Mouse (Mus musculus) midbrain, postnatal 0 days (tissue): Measurements from ENCODE around the gene Rnasel. TPM values are rescaled to one million over a fixed set of nuclear protein-coding genes. Genes with fewer than 3 reads are reported as not detected.
"Not testable (repeated sequence)": the region's sequence is repeated elsewhere in the genome, so short reads cannot be mapped to it uniquely, and the experiment has no call there.

Experiments used
- ATAC-seq: fragments of 200-750 bp; cut with Nextera tagmentation; 2 replicates; pipeline ENCODE4 v1.8.0; 2017; ENCODE audit warnings: moderate number of reproducible peaks, mild to moderate bottlenecking, moderate TSS enrichment, moderate library complexity; ENCODE audit not compliant: low FRiP score
- DNase-seq: peaks from one replicate; pipeline ENCODE4 v3.0.0-alpha.2; 2015; ENCODE audit warnings: low spot score
- H3K27ac ChIP-seq: fragments of 300-500 bp; sonication (generic); 2 replicates; pipeline ENCODE4 v1.5.1; 2014; ENCODE audit warnings: low read depth, mild to moderate bottlenecking, low read length, mixed read lengths
- H3K27me3 ChIP-seq: fragments of 300-500 bp; sonication (generic); 2 replicates; pipeline ENCODE4 v1.6.1; 2014; ENCODE audit warnings: low read length, control low read depth, mixed read lengths; ENCODE audit not compliant: insufficient read depth
- H3K36me3 ChIP-seq: fragments of 300-500 bp; sonication (generic); 2 replicates; pipeline ENCODE4 v1.6.1; 2014; ENCODE audit warnings: low read length, control low read depth, mixed read lengths; ENCODE audit not compliant: insufficient read depth
- H3K4me1 ChIP-seq: fragments of 300-500 bp; sonication (generic); 2 replicates; pipeline ENCODE4 v1.6.1; 2014; ENCODE audit warnings: mild to moderate bottlenecking, control low read depth, antibody characterized with exemption, low read length, mixed read lengths; ENCODE audit not compliant: insufficient read depth
- H3K4me2 ChIP-seq: fragments of 300-500 bp; sonication (generic); 2 replicates; pipeline ENCODE4 v1.6.1; 2014; ENCODE audit warnings: low read depth, mild to moderate bottlenecking, low read length, mixed read lengths; ENCODE audit not compliant: poor library complexity, severe bottlenecking
- H3K4me3 ChIP-seq: fragments of 300-500 bp; sonication (generic); 2 replicates; pipeline ENCODE4 v1.5.1; 2014; ENCODE audit warnings: low read depth, mild to moderate bottlenecking, low read length, moderate library complexity
- H3K9ac ChIP-seq: fragments of 300-500 bp; sonication (generic); replicated peaks from 2 replicates; pipeline ENCODE4 v1.6.1; 2014; ENCODE audit warnings: mild to moderate bottlenecking, low read length, moderate library complexity, mixed read lengths; ENCODE audit not compliant: poor library complexity, severe bottlenecking
- H3K9me3 ChIP-seq: fragments of 300-500 bp; sonication (generic); 2 replicates; pipeline ENCODE4 v1.6.1; 2016; ENCODE audit warnings: low read length, control low read depth
- CTCF ChIP-seq: IDR thresholded peaks from 2 replicates; pipeline ENCODE4 v1.5.1; 2016; ENCODE audit warnings: antibody characterized with exemption, mild to moderate bottlenecking
- WGBS: fragments of 180-500 bp; shearing (Covaris S2); extraction: QIAGEN DNeasy Blood & Tissue Kit; methylation state at CpG from one replicate; pipeline ENCODE4 v1.1.7; 2014; 5-methylcytosine and 5-hydroxymethylcytosine counted together
- polyA plus RNA-seq: library from polyadenylated mRNA; unstranded; fragments of >200 nt; fragmentation: Nextera tagmentation; extraction: Ambion mirVana; gene quantifications from 2 replicates; pipeline ENCODE4 v1.2.1, GENCODE M21; 2015
- total RNA-seq: library from RNA; depleted of rRNA; stranded (reverse); fragments of >200 nt; gene quantifications from 2 replicates; pipeline ENCODE4 v1.2.3, GENCODE M21; 2014

Rnasel gene
- total and polyA plus RNA-seq, 2 experiments from 2014 or later: 17.4 to 22.1 TPM

GRCm38 (mm10) chr1:153752521-153752920 is 3.3 kb downstream of the Rnasel start:
- peak overlapping the region; percentile 45 for H3K4me2 ChIP-seq
- no peaks in the 10 kb centered on the region for H3K36me3 ChIP-seq
- H3K4me1 ChIP-seq: peaks cover 11% of the 10 kb centered on the region; the same call in 1 of the 2 replicates
- 0 out of 2 replicates have a peak overlapping the region, but pooled peaks have one; percentile 67 for H3K27ac ChIP-seq
- no peak for ATAC-seq
- DNase-seq: no peak
- H3K27me3 ChIP-seq: no peaks in the 10 kb centered on the region
- H3K4me3 ChIP-seq: no peak overlapping the region
- 92% methylated on average over 6 of the region's 6 CpGs for WGBS
- H3K9ac ChIP-seq: no peak overlapping the region
- TF ChIP-seq CTCF: no peak
- no peaks in the 10 kb centered on the region for H3K9me3 ChIP-seq

DNA sequence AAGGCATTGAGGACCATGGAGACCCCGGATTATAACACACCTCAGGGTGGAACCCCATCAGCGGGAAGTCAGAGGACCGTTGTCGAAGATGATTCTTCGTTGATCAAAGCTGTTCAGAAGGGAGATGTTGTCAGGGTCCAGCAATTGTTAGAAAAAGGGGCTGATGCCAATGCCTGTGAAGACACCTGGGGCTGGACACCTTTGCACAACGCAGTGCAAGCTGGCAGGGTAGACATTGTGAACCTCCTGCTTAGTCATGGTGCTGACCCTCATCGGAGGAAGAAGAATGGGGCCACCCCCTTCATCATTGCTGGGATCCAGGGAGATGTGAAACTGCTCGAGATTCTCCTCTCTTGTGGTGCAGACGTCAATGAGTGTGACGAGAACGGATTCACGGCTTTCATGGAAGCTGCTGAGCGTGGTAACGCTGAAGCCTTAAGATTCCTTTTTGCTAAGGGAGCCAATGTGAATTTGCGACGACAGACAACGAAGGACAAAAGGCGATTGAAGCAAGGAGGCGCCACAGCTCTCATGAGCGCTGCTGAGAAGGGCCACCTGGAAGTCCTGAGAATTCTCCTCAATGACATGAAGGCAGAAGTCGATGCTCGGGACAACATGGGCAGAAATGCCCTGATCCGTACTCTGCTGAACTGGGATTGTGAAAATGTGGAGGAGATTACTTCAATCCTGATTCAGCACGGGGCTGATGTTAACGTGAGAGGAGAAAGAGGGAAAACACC is 4.7 kb downstream of the Rnasel start:
- no peak overlapping the region for H3K4me3 ChIP-seq
- H3K9me3 ChIP-seq: no peaks in the 10 kb centered on the region
- no peaks in the 10 kb centered on the region for H3K27me3 ChIP-seq
- 77% methylated on average over 25 of the region's 25 CpGs for WGBS
- no peak for ATAC-seq
- no peak overlapping the region for H3K9ac ChIP-seq
- DNase-seq: no peak
- TF ChIP-seq CTCF: no peak
- H3K27ac ChIP-seq: no peak overlapping the region
- no peaks in the 10 kb centered on the region for H3K36me3 ChIP-seq
- H3K4me1 ChIP-seq: peaks cover 6% of the 10 kb centered on the region; the same call in 1 of the 2 replicates
- H3K4me2 ChIP-seq: no peak overlapping the region

DNA sequence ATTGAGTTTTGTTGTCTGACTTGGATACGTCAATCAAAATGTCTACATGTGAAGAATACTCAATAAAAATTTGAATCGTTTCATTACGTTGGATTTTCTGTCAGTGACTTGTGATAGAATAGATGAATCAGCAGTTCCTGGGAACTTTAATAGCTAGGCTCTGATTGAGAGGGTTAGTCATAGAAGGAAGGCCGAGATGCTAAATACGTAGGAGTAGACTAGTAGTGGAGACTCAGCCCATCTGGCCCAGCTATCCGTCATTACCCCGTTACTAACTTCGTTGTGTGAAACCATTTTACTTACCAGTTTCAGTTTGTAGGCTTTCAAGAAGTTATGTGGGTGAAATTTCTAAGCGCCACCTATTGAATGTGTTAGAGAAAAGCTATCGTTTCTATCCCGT is 14.9 kb downstream of the Rnasel start:
- H3K9me3 ChIP-seq: no peaks in the 10 kb centered on the region

GRCm38 (mm10) chr1:153766298-153766697 is 17.1 kb downstream of the Rnasel start:
- WGBS: 47% methylated on average over 8 of the region's 8 CpGs
- no peaks in the 10 kb centered on the region; the same call in 1 of the 2 replicates for H3K36me3 ChIP-seq
- no peaks in the 10 kb centered on the region for H3K4me1 ChIP-seq
- ATAC-seq (no peak), DNase-seq (no peak)
- no peak for TF ChIP-seq CTCF
- H3K27me3 ChIP-seq: no peaks in the 10 kb centered on the region
- H3K27ac ChIP-seq: no peak overlapping the region
- no peak overlapping the region for H3K9ac ChIP-seq
- no peaks in the 10 kb centered on the region for H3K9me3 ChIP-seq
- no peak overlapping the region for H3K4me2 ChIP-seq
- no peak overlapping the region for H3K4me3 ChIP-seq

More for the DNA sequence above, 14.9 kb downstream of the Rnasel start:
- ATAC-seq: no peak
- no peak for DNase-seq
- H3K27ac ChIP-seq: no peak overlapping the region
- no peaks in the 10 kb centered on the region; the same call in 1 of the 2 replicates for H3K36me3 ChIP-seq
- no peaks in the 10 kb centered on the region for H3K4me1 ChIP-seq
- no peak for TF ChIP-seq CTCF
- 89% methylated on average over 11 of the region's 11 CpGs for WGBS
- no peak overlapping the region for H3K4me3 ChIP-seq
- no peak overlapping the region for H3K9ac ChIP-seq
- H3K4me2 ChIP-seq: no peak overlapping the region
- H3K27me3 ChIP-seq: no peaks in the 10 kb centered on the region

- TF ChIP-seq CTCF: no peak
- ATAC-seq (no peak), DNase-seq (no peak)
- no peak overlapping the region for H3K4me3 ChIP-seq
- H3K4me2 ChIP-seq: no peak overlapping the region
- H3K9me3 ChIP-seq: no peaks in the 10 kb centered on the region
- no peaks in the 10 kb centered on the region; the same call in 1 of the 2 replicates for H3K36me3 ChIP-seq
- no peaks in the 10 kb centered on the region for H3K4me1 ChIP-seq
- H3K9ac ChIP-seq: no peak overlapping the region
- 85% methylated on average over 1 of the region's 1 CpGs for WGBS
- H3K27ac ChIP-seq: no peak overlapping the region
- no peaks in the 10 kb centered on the region for H3K27me3 ChIP-seq
These were observed 18.1 kb downstream of the Rnasel start for GRCm38 (mm10) chr1:153767281-153767680.

- H3K9ac ChIP-seq: no peak overlapping the region
- no peak overlapping the region for H3K4me2 ChIP-seq
- no peaks in the 10 kb centered on the region for H3K9me3 ChIP-seq
- H3K36me3 ChIP-seq: no peaks in the 10 kb centered on the region
- TF ChIP-seq CTCF: no peak
- DNase-seq (no peak), ATAC-seq (no peak)
- H3K4me1 ChIP-seq: no peaks in the 10 kb centered on the region
- no peak overlapping the region for H3K27ac ChIP-seq
- no peaks in the 10 kb centered on the region for H3K27me3 ChIP-seq
- H3K4me3 ChIP-seq: no peak overlapping the region
- 86% methylated on average over 5 of the region's 5 CpGs for WGBS
These were observed 19.2 kb downstream of the Rnasel start for GRCm38 (mm10) chr1:153768465-153768864.

DNA sequence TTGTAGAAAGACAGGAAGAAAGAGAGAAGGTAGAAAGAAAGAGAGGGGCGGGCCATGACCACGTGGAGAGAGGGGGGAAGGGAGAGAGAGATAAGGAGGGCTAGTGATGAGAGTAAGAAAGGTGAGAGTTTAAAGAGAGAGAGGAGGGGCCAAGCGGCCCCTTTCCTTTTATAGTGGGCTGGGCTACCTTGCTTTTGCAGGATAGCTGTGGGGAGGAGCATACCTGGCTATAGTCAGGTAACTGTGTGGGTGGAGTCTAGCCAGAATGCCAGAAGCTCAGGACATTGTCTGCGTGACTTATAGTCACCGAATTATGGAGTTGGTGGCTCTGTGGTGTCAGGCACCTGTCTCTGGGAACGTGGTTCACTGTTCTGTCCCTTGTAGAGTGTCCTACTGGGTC is 20.3 kb downstream of the Rnasel start:
- H3K4me1 ChIP-seq, H3K9me3 ChIP-seq, H3K4me2 ChIP-seq, ATAC-seq, DNase-seq, H3K36me3 ChIP-seq, H3K27ac ChIP-seq, H3K9ac ChIP-seq, H3K27me3 ChIP-seq, H3K4me3 ChIP-seq: not testable (repeated sequence)
- 70% methylated on average over 6 of the region's 6 CpGs for WGBS
